Mouse (Mus musculus) myocyte (in vitro differentiated cells): ENCODE data around the gene Bscl2.

Experiments
- E2F4 ChIP-seq: IDR thresholded peaks from one replicate; pipeline ENCODE4 v1.6.1; 2011; ENCODE audit warnings: mild to moderate bottlenecking, control low read depth, moderate library complexity; ENCODE audit not compliant: insufficient read depth
- MYOD1 ChIP-seq, 3 experiments: IDR thresholded peaks; one replicate each; pipeline ENCODE4 v1.6.1; 2011; ENCODE audit warnings: control low read depth in 2 of 3, low read depth in 2 of 3, mild to moderate bottlenecking in 2 of 3, moderate library complexity in 1 of 3; ENCODE audit not compliant: insufficient read length in 2 of 3, control insufficient read depth in 1 of 3
- SRF ChIP-seq: IDR thresholded peaks from one replicate; pipeline ENCODE4 v1.6.1; 2011; ENCODE audit warnings: low read depth; ENCODE audit not compliant: control insufficient read depth, insufficient read length

- no peak for TF ChIP-seq SRF
- TF ChIP-seq E2F4 = no peak
- TF ChIP-seq MYOD1 (IDR thresholded peaks at IDR 0.05; ENCODE audit: control insufficient read depth in 1 of 3, insufficient read length in 2 of 3, low read depth in 2 of 3) = no peak
Observed at GRCm38 (mm10) chr19:8838041-8838730, 919 bp downstream of the Bscl2 start.
